Mouse (Mus musculus): ENCODE measurements around the gene Foxk1.

Gene Foxk1

GRCm38 (mm10) chr5:142489955-142490707 is 88.8 kb downstream of the Foxk1 start:
- DNase-seq, result no peak

- no peak for DNase-seq
Observed at GRCm38 (mm10) chr5:142493307-142493706, 92.0 kb downstream of the Foxk1 start.

- DNase-seq, result no peak
Observed at GRCm38 (mm10) chr5:142495321-142496096, 94.2 kb downstream of the Foxk1 start.

GRCm38 (mm10) chr5:142498964-142499363 is 97.7 kb downstream of the Foxk1 start:
- DNase-seq, result no peak

GRCm38 (mm10) chr5:142500918-142501317 is 99.6 kb downstream of the Foxk1 start:
- DNase-seq, result no peak

- peak; percentile 88 for DNase-seq
Observed at GRCm38 (mm10) chr5:142502414-142502813, 101.1 kb downstream of the Foxk1 start.

GRCm38 (mm10) chr5:142504175-142504574 is 102.9 kb downstream of the Foxk1 start:
- peak; percentile 51 for DNase-seq

GRCm38 (mm10) chr5:142505695-142506423 is 104.6 kb downstream of the Foxk1 start:
- DNase-seq, result no peak

GRCm38 (mm10) chr5:142509141-142510060 is 108.1 kb downstream of the Foxk1 start:
- no peak for DNase-seq

GRCm38 (mm10) chr5:142510061-142510414 is 108.7 kb downstream of the Foxk1 start:
- no peak for DNase-seq

All from right cerebral cortex, adult 18-20 months (tissue).